Mouse (Mus musculus): ENCODE data around the gene Impg1. TPM values are rescaled to one million over a fixed set of nuclear protein-coding genes. Genes with fewer than 3 reads are reported as not detected.

The Impg1 gene
- total and polyA plus RNA-seq, 3 experiments: not detected

DNA sequence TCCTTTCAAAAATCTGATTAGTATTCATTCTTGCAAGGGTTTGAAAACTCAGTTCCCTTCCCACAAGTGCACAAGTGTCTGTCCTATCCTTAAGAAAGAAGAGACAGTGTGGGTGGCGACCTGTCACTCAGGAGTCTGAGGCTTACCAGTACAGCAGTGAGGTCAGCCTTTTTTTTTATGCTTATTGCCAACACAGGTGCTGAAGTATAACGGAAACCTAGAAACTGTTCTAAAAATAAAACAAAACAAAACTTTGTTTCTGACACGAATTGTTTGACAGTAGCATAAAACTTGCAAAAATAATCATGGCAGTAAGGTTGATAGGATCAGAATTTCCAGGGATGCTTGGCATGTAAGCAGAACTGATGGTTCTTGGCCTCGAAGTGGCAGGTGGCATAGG lies 4.9 kb downstream of the Impg1 start:
- Histone ChIP-seq H3K9ac (ENCODE audit: control insufficient read depth, low read depth, low read length, poor library complexity, severe bottlenecking) (no peak overlapping the region), H3K79me2 (ENCODE audit: control insufficient read depth, insufficient read depth, low read length, poor library complexity) (no peaks in the 10 kb centered on the region), H3K27me3 (ENCODE audit: control insufficient read depth in 1 of 2, insufficient read depth in 2 of 2, low read length in 2 of 2) (no peaks in the 10 kb centered on the region; a peak in 1 of 4 replicates), H3K9me3 (replicated peaks; ENCODE audit: insufficient read depth, low read length) (no peaks in the 10 kb centered on the region), H3K4me1 (ENCODE audit: control insufficient read depth in 1 of 2, insufficient read depth in 2 of 2, low read length in 2 of 2) (no peaks in the 10 kb centered on the region), H3K36me3 (ENCODE audit: control insufficient read depth in 1 of 2, insufficient read depth in 2 of 2, low read length in 2 of 2) (no peaks in the 10 kb centered on the region), H3K27ac (ENCODE audit: control insufficient read depth, low read depth, low read length) (no peak overlapping the region), H3K4me3 (ENCODE audit: control insufficient read depth in 1 of 2, insufficient read depth in 1 of 2, low read depth in 2 of 2, low read length in 2 of 2) (no peak overlapping the region)
- DNase-seq (ENCODE audit: low read depth, low spot score): no peak
- TF ChIP-seq TAL1 (IDR thresholded peaks at IDR 0.05; ENCODE audit: low read length) (no peak), MXI1 (IDR thresholded peaks at IDR 0.05; ENCODE audit: low read depth, low read length) (no peak), GATA1 (IDR thresholded peaks at IDR 0.05; ENCODE audit: low read depth, low read length) (no peak), SMC3 (IDR thresholded peaks at IDR 0.05; ENCODE audit: low read depth, low read length) (no peak), HCFC1 (IDR thresholded peaks at IDR 0.05; ENCODE audit: low read depth, low read length) (no peak)

DNA sequence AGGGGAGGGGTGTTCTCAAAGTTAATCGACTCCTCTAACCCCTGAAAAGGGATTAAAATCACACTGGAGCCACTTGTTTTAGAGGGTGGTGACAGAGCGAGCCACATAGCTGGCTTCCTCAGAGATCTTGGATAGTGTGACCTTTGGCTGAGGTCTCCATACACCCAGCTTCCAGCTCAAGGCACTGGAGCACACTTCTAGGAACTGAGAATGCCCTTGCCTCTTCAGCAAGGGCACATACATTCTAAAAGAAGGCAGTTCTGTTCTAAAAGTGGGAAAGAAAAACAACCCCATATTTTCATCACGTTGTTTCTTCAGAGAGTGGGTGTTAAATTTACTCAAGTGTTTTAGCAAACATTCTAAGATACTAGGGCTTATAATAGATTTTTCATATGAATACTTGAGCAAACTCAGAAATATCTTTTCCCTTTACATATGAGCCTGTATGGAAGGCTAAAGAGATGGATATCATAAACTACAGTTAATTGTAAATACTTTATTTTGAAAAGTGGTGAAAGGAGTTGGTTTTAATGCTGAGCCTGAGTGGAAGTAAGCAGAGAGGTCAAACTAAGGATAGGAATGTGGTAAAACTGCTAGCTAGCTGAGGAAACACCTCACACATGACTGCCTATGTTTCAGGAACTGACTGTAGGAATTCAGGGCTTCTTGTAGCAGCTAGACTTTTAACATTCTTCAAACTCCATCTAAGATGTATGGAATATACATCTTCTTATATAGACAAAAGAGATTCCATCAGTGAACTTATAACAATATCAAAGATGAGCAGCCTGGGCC lies 14.6 kb downstream of the Impg1 start:
- no peak overlapping the region for H3K9ac ChIP-seq (ENCODE audit: control insufficient read depth, low read depth, low read length, poor library complexity, severe bottlenecking)
- no peak overlapping the region for H3K4me3 ChIP-seq (ENCODE audit: control insufficient read depth in 1 of 2, insufficient read depth in 1 of 2, low read depth in 2 of 2, low read length in 2 of 2)
- H3K4me1 ChIP-seq (ENCODE audit: control insufficient read depth in 1 of 2, insufficient read depth in 2 of 2, low read length in 2 of 2): no peaks in the 10 kb centered on the region
- no peaks in the 10 kb centered on the region for H3K27me3 ChIP-seq (ENCODE audit: control insufficient read depth in 1 of 2, insufficient read depth in 2 of 2, low read length in 2 of 2)
- no peaks in the 10 kb centered on the region for H3K9me3 ChIP-seq (replicated peaks; ENCODE audit: insufficient read depth, low read length)
- DNase-seq (ENCODE audit: low read depth, low spot score): no peak
- TF ChIP-seq TAL1 (IDR thresholded peaks at IDR 0.05; ENCODE audit: low read length): no peak
- no peak for TF ChIP-seq TCF12 (IDR thresholded peaks at IDR 0.05; ENCODE audit: low read depth, low read length)
- TF ChIP-seq MAZ (IDR thresholded peaks at IDR 0.05; ENCODE audit: low read depth, low read length): no peak
- no peak for TF ChIP-seq TBP (IDR thresholded peaks at IDR 0.05; ENCODE audit: low read depth, low read length)
- TF ChIP-seq POLR2AphosphoS5 (IDR thresholded peaks at IDR 0.05; ENCODE audit: borderline replicate concordance, low read depth, low read length): no peak
- no peak for TF ChIP-seq NELFE (IDR thresholded peaks at IDR 0.05; ENCODE audit: low read depth, low read length)
- no peaks in the 10 kb centered on the region for H3K79me2 ChIP-seq (ENCODE audit: control insufficient read depth, insufficient read depth, low read length, poor library complexity)
- H3K36me3 ChIP-seq (ENCODE audit: control insufficient read depth in 1 of 2, insufficient read depth in 2 of 2, low read length in 2 of 2): no peaks in the 10 kb centered on the region
- H3K27ac ChIP-seq (ENCODE audit: control insufficient read depth, low read depth, low read length): no peak overlapping the region

DNA sequence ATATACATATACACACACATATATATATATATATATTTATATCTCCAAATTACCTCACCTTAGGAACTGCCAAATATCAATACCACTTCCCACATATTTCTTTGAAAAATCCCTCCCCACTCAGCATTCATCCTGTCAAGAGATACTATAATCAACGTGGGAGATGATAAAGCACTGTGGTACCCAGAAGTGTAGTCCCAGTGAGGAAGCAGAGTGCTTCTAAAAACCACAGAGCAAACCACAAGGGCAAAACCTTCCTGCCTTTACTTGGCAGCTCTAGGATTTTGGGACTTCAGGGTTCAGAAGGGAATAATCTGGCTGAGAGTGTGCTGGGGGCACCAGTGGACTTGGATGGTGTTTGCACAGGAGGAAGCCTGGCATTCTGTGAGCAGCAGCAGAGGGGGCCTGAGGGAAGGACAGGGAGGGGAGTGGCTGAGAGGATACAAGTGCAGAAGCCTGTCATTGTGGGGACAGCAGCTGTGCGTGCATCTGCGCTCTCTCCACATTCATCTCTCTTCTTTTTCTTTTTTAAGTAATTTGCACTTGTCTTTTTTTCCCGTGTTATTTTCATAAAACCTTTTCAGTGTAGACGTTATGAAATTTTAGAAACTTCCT lies 24.1 kb downstream of the Impg1 start:
- no peaks in the 10 kb centered on the region for H3K27me3 ChIP-seq (ENCODE audit: control insufficient read depth in 1 of 2, insufficient read depth in 2 of 2, low read length in 2 of 2)
- H3K36me3 ChIP-seq (ENCODE audit: control insufficient read depth in 1 of 2, insufficient read depth in 2 of 2, low read length in 2 of 2): no peaks in the 10 kb centered on the region
- no peak overlapping the region for H3K4me3 ChIP-seq (ENCODE audit: control insufficient read depth in 1 of 2, insufficient read depth in 1 of 2, low read depth in 2 of 2, low read length in 2 of 2)
- H3K9me3 ChIP-seq (replicated peaks; ENCODE audit: insufficient read depth, low read length): no peaks in the 10 kb centered on the region
- H3K9ac ChIP-seq (ENCODE audit: control insufficient read depth, low read depth, low read length, poor library complexity, severe bottlenecking): no peak overlapping the region
- no peaks in the 10 kb centered on the region for H3K4me1 ChIP-seq (ENCODE audit: control insufficient read depth in 1 of 2, insufficient read depth in 2 of 2, low read length in 2 of 2)
- no peak overlapping the region for H3K27ac ChIP-seq (ENCODE audit: control insufficient read depth, low read depth, low read length)
- TF ChIP-seq MAFK (IDR thresholded peaks at IDR 0.05; ENCODE audit: borderline replicate concordance, low read depth, low read length) (no peak), UBTF (IDR thresholded peaks at IDR 0.05; ENCODE audit: borderline replicate concordance, insufficient read depth, low read depth, low read length) (no peak), SMC3 (IDR thresholded peaks at IDR 0.05; ENCODE audit: low read depth, low read length) (no peak), JUND (IDR thresholded peaks at IDR 0.05; ENCODE audit: low read depth, low read length) (no peak), GATA1 (IDR thresholded peaks at IDR 0.05; ENCODE audit: low read depth, low read length) (no peak), BHLHE40 (IDR thresholded peaks at IDR 0.05; ENCODE audit: borderline replicate concordance, low read depth, low read length) (no peak), CHD1 (IDR thresholded peaks at IDR 0.05; ENCODE audit: low read depth, low read length) (no peak), ZMIZ1 (IDR thresholded peaks at IDR 0.05; ENCODE audit: low read depth, low read length) (no peak), TCF12 (IDR thresholded peaks at IDR 0.05; ENCODE audit: low read depth, low read length) (no peak), MYB (IDR thresholded peaks at IDR 0.05; ENCODE audit: low read depth, low read length) (no peak), TAL1 (IDR thresholded peaks at IDR 0.05; ENCODE audit: low read length) (no peak), ETS1 (IDR thresholded peaks at IDR 0.05; ENCODE audit: low read depth, low read length) (no peak), MXI1 (IDR thresholded peaks at IDR 0.05; ENCODE audit: low read depth, low read length) (no peak), HCFC1 (IDR thresholded peaks at IDR 0.05; ENCODE audit: low read depth, low read length) (no peak)
- H3K79me2 ChIP-seq (ENCODE audit: control insufficient read depth, insufficient read depth, low read length, poor library complexity): no peaks in the 10 kb centered on the region
- no peak for DNase-seq (ENCODE audit: low read depth, low spot score)
